ENCODE assay signal across 8 mouse cellular contexts in the genomic region with DNA sequence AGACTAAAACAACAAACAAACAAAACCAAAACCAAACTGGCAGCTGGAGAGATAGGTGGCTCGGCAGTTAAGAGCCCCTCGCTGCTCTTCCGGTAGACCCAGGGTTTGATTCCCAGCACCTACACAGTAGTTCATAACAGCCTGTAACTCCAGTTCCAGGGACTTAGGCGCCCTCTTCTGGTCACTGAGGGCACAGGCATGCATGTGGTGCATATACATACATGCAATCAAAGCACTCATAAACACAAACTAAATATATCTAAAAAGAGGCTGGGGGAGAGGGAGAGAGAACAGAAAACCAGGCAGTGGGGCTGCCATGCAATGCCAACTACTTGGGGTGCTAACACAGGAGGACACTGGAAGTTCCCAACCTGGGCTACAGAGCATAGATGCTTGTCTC. TPM values are rescaled to one million over a fixed set of nuclear protein-coding genes. Genes with fewer than 3 reads are reported as not detected.
DNase-seq lines count a peak whose midpoint lies in the region; ATAC-seq and TF ChIP-seq lines count a peak whose summit lies in the region.

No protein-coding gene starts in this region.

- in situ Hi-C loops in ES-E14 (cut with MboI; ENCODE audit: low sequenced_read_pairs in 2 of 2, unreplicated experiment in 2 of 2) = no loop called here

- H3K4me2 ChIP-seq in embryonic facial prominence, embryonic 13.5 days = peak overlapping the region; percentile 88; the same call in 1 of the 2 replicates
- H3K4me2 ChIP-seq in limb, embryonic 13.5 days (replicated peaks) = no peak overlapping the region

- no peak overlapping the region for H3K9ac ChIP-seq in embryonic facial prominence, embryonic 13.5 days
- no peak overlapping the region for H3K9ac ChIP-seq in liver, adult 2 months (ENCODE audit: low read depth, low read length)
- H3K9ac ChIP-seq in ES-E14 (ENCODE audit: insufficient read depth, low read depth, low read length, poor library complexity, severe bottlenecking) = no peak overlapping the region
- no peak overlapping the region for H3K9ac ChIP-seq in limb, embryonic 13.5 days

- 0 out of 2 replicates have a peak, but pooled peaks cover 5% of the 10 kb centered on the region for H3K79me2 ChIP-seq in liver, adult 2 months (ENCODE audit: control insufficient read depth, insufficient read depth, low read length)

- TF ChIP-seq POLR2A in liver, adult 2 months (IDR thresholded peaks at IDR 0.05; ENCODE audit: extremely low read depth, insufficient read depth, low read length) = no peak

- no peak for DNase-seq in embryonic facial prominence, embryonic 10.5 days (ENCODE audit: low spot score)
- no peak for DNase-seq in liver, adult 2 months (ENCODE audit: extremely low read depth, low read depth, low spot score)
- DNase-seq in liver (no peak), ES-E14 (ENCODE audit: low read depth, low spot score) (no peak)
- no peak for DNase-seq in neural tube, embryonic 10.5 days (ENCODE audit: extremely low spot score, low spot score)
- no peak for DNase-seq in adrenal gland, adult 2 months

- WGBS in embryonic facial prominence, embryonic 13.5 days = 88% methylated on average over 4 of the region's 4 CpGs
- 89% methylated on average over 4 of the region's 4 CpGs for WGBS in embryonic facial prominence, embryonic 10.5 days
- 94% methylated on average over 4 of the region's 4 CpGs for WGBS in liver, adult 2 months
- 86% methylated on average over 4 of the region's 4 CpGs for WGBS in limb, embryonic 13.5 days

- no peak for ATAC-seq in embryonic facial prominence, embryonic 13.5 days (ENCODE audit: insufficient number of reproducible peaks, insufficient read depth, low FRiP score, low TSS enrichment, low read depth)
- ATAC-seq in limb, embryonic 13.5 days (ENCODE audit: low FRiP score, low read depth) = no peak

- TF ChIP-seq CTCF in liver, adult 2 months (IDR thresholded peaks at IDR 0.05; ENCODE audit: low read depth, low read length) = no peak

- H3K27me3 ChIP-seq in embryonic facial prominence, embryonic 13.5 days = no peaks in the 10 kb centered on the region
- H3K27me3 ChIP-seq in embryonic facial prominence, embryonic 10.5 days (replicated peaks; ENCODE audit: low read depth, poor library complexity, severe bottlenecking) = peaks cover 40% of the 10 kb centered on the region
- no peaks in the 10 kb centered on the region for H3K27me3 ChIP-seq in liver, adult 2 months (ENCODE audit: control insufficient read depth, insufficient read depth, low read length)
- 0 out of 2 replicates have a peak, but pooled peaks cover 3% of the 10 kb centered on the region for H3K27me3 ChIP-seq in limb, embryonic 13.5 days

- peak overlapping the region; percentile 85 for H3K27ac ChIP-seq in embryonic facial prominence, embryonic 13.5 days
- H3K27ac ChIP-seq in embryonic facial prominence, embryonic 10.5 days (replicated peaks) = no peak overlapping the region; the same call in 1 of the 2 replicates
- peak overlapping the region; percentile 33 for H3K27ac ChIP-seq in liver, adult 2 months (replicated peaks; ENCODE audit: insufficient read depth, low read depth, low read length)
- peak overlapping the region; percentile 14; the same call in 1 of the 2 replicates for H3K27ac ChIP-seq in ES-E14 (ENCODE audit: insufficient read depth, low read depth, low read length, poor library complexity, severe bottlenecking)
- 0 out of 2 replicates have a peak overlapping the region, but pooled peaks have one; percentile 15 for H3K27ac ChIP-seq in limb, embryonic 13.5 days

- H3K36me3 ChIP-seq in embryonic facial prominence, embryonic 13.5 days = peaks cover 3% of the 10 kb centered on the region; the same call in 1 of the 2 replicates
- H3K36me3 ChIP-seq in embryonic facial prominence, embryonic 10.5 days (replicated peaks) = no peaks in the 10 kb centered on the region
- no peaks in the 10 kb centered on the region for H3K36me3 ChIP-seq in liver, adult 2 months (ENCODE audit: control insufficient read depth, insufficient read depth, low read length)
- peaks cover 17% of the 10 kb centered on the region for H3K36me3 ChIP-seq in ES-E14 (ENCODE audit: control insufficient read depth, insufficient read depth, low read length, poor library complexity, severe bottlenecking)
- H3K36me3 ChIP-seq in limb, embryonic 13.5 days = peaks cover 9% of the 10 kb centered on the region

- H3K9me3 ChIP-seq in embryonic facial prominence, embryonic 13.5 days = no peaks in the 10 kb centered on the region
- H3K9me3 ChIP-seq in embryonic facial prominence, embryonic 10.5 days = peaks cover 4% of the 10 kb centered on the region; the same call in 1 of the 2 replicates
- H3K9me3 ChIP-seq in ES-E14 (ENCODE audit: control insufficient read depth, insufficient read depth, low read depth, low read length) = no peaks in the 10 kb centered on the region
- no peaks in the 10 kb centered on the region for H3K9me3 ChIP-seq in limb, embryonic 13.5 days

- no peak overlapping the region for H3K4me3 ChIP-seq in embryonic facial prominence, embryonic 13.5 days
- no peak overlapping the region for H3K4me3 ChIP-seq in embryonic facial prominence, embryonic 10.5 days
- H3K4me3 ChIP-seq in liver, adult 2 months (ENCODE audit: insufficient read depth, low read depth, low read length) = no peak overlapping the region
- H3K4me3 ChIP-seq in ES-E14 (ENCODE audit: insufficient read depth in 1 of 2, low read depth in 1 of 2, low read length in 2 of 2, poor library complexity in 1 of 2, severe bottlenecking in 1 of 2) = no peak overlapping the region
- no peak overlapping the region for H3K4me3 ChIP-seq in limb, embryonic 13.5 days

- peaks cover 42% of the 10 kb centered on the region for H3K4me1 ChIP-seq in embryonic facial prominence, embryonic 13.5 days
- H3K4me1 ChIP-seq in embryonic facial prominence, embryonic 10.5 days = peaks cover 42% of the 10 kb centered on the region
- H3K4me1 ChIP-seq in liver, adult 2 months (ENCODE audit: control insufficient read depth, insufficient read depth, low read length) = peaks cover 8% of the 10 kb centered on the region
- peaks cover 8 to 24% of the 10 kb centered on the region in 2 experiments; a peak in 1 of 4 replicates for H3K4me1 ChIP-seq in ES-E14 (ENCODE audit: control insufficient read depth in 2 of 2, insufficient read depth in 2 of 2, low read length in 2 of 2, poor library complexity in 1 of 2)
- peaks cover 44% of the 10 kb centered on the region for H3K4me1 ChIP-seq in limb, embryonic 13.5 days

TF ChIP-seq in ES-E14, 5 proteins besides CTCF, POLR2A, EP300 and RAD21:
- no peak for TF ChIP-seq CHD2 (IDR thresholded peaks at IDR 0.05; ENCODE audit: low read depth, low read length)
- no peak for TF ChIP-seq HCFC1 (IDR thresholded peaks at IDR 0.05; ENCODE audit: borderline replicate concordance, insufficient read depth, low read length)
- no peak for TF ChIP-seq ZNF384 (IDR thresholded peaks at IDR 0.05; ENCODE audit: low read depth, low read length)
- no peak for TF ChIP-seq ZC3H11A (IDR thresholded peaks at IDR 0.05; ENCODE audit: borderline replicate concordance, low read depth, low read length)
- TF ChIP-seq MAFK (IDR thresholded peaks at IDR 0.05; ENCODE audit: insufficient read depth, low read depth, low read length) = no peak

RNA-seq across cellular contexts. Expression of a gene that starts 3.8 kb away (rescaled TPM):
- 27.1 and 27.7 TPM in 2 replicates for polyA plus RNA-seq in embryonic facial prominence, embryonic 13.5 days (2015; fragmentation: Nextera tagmentation; extraction: Ambion mirVana)
- 7.8 and 11.5 TPM in 2 replicates for polyA plus RNA-seq in embryonic facial prominence, embryonic 10.5 days (2016; fragmentation: Nextera tagmentation; extraction: Ambion mirVana)
- total RNA-seq in liver, adult 2 months (2014; rRNA removed) = 20.8 and 21.2 TPM in 2 replicates
- 9.7 and 17.9 TPM in 2 replicates for polyA plus RNA-seq in liver, adult 2 months (2012; rRNA removed)
- total RNA-seq in ES-E14 (2012; rRNA removed) = 92.2 and 135 TPM in 2 replicates
- 35.8 and 39.8 TPM in 2 replicates for polyA plus RNA-seq in limb, embryonic 13.5 days (2015; fragmentation: Nextera tagmentation; extraction: Ambion mirVana)
- total RNA-seq in adrenal gland, adult 2 months (2021) = 10 to 100 TPM; 31.5 to 40.7 TPM
- polyA plus RNA-seq in adrenal gland, adult 2 months (2012; rRNA removed) = 34.5 and 35.2 TPM in 2 replicates

RNA-seq across cellular contexts. Expression of a gene that starts 22.4 kb away (rescaled TPM):
- polyA plus RNA-seq in embryonic facial prominence, embryonic 13.5 days (2015; fragmentation: Nextera tagmentation; extraction: Ambion mirVana) = 131 and 148 TPM in 2 replicates
- 286 and 311 TPM in 2 replicates for polyA plus RNA-seq in embryonic facial prominence, embryonic 10.5 days (2016; fragmentation: Nextera tagmentation; extraction: Ambion mirVana)
- total RNA-seq in liver, adult 2 months (2014; rRNA removed) = 13.5 and 19.2 TPM in 2 replicates
- polyA plus RNA-seq in liver, adult 2 months (2012; rRNA removed) = 14.3 and 17.2 TPM in 2 replicates
- total RNA-seq in ES-E14 (2012; rRNA removed) = 274 and 324 TPM in 2 replicates
- 138 and 143 TPM in 2 replicates for polyA plus RNA-seq in limb, embryonic 13.5 days (2015; fragmentation: Nextera tagmentation; extraction: Ambion mirVana)
- 10 to 100 TPM; 15.3 to 20.9 TPM for total RNA-seq in adrenal gland, adult 2 months (2021)
- polyA plus RNA-seq in adrenal gland, adult 2 months (2012; rRNA removed) = 13.4 and 14.1 TPM in 2 replicates

RNA-seq across cellular contexts. Expression of a gene that starts 38.4 kb away (rescaled TPM):
- polyA plus RNA-seq in embryonic facial prominence, embryonic 13.5 days (2015; fragmentation: Nextera tagmentation; extraction: Ambion mirVana) = 23.5 and 24.0 TPM in 2 replicates
- 30.3 and 30.9 TPM in 2 replicates for polyA plus RNA-seq in embryonic facial prominence, embryonic 10.5 days (2016; fragmentation: Nextera tagmentation; extraction: Ambion mirVana)
- 17.3 and 20.1 TPM in 2 replicates for total RNA-seq in liver, adult 2 months (2014; rRNA removed)
- polyA plus RNA-seq in liver, adult 2 months (2012; rRNA removed) = 18.0 and 28.8 TPM in 2 replicates
- 24.7 and 33.2 TPM in 2 replicates for total RNA-seq in ES-E14 (2012; rRNA removed)
- 28.7 and 29.8 TPM in 2 replicates for polyA plus RNA-seq in limb, embryonic 13.5 days (2015; fragmentation: Nextera tagmentation; extraction: Ambion mirVana)
- 100 to 1,000 TPM; 110 to 115 TPM for total RNA-seq in adrenal gland, adult 2 months (2021)
- 138 and 164 TPM in 2 replicates for polyA plus RNA-seq in adrenal gland, adult 2 months (2012; rRNA removed)
